Mouse (Mus musculus): ENCODE results near the gene Olfr56.
"Not testable (repeated sequence)": the region's sequence is repeated elsewhere in the genome, so short reads cannot be mapped to it uniquely, and the experiment has no call there.

Olfr56 gene

DNA sequence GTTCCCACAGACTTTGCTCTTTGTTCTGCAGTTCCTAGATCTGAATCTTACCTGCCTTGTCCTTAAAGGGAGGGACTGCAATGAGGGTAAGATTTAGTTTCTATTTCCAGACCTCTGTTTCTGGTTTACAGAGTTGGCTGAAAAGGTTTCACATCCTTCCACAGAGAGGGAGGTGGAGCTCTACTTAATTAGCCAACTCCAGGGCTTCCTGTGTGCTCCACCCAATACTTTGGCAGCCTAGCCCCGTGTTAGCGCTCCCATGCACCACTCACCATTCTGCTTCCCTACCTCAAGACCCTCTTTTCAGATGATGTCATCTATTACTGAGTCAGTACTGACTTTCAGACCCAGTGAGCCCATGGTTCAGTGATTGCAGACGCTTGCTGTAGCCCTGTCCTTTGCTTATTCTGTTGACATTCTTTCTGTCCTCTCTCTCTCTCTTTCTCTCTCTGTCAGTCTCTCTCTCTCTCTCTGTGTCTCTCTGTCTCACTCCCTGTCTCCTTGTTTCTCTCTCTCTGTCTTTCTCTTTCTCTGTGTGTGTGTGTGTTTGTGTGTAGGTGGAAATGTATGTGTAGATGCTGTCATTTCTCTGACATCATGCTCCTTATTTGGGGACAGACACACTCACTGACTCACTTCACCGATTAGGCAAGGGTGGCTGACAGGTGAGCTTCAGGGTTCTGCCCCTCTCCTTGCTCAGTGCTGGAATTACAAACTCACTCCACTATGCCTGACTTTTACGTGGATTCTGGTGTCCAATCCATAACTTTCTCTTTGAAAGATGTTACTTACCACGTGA is 72.6 kb downstream of the Olfr56 start, which contains the start of gene 9930111J21Rik2:
9930111J21Rik2 (minus strand) TSS at position 150 of the 799 bp plus-strand sequence.
- POLR2A ChIA-PET, CTCF ChIA-PET: not testable (repeated sequence)

DNA sequence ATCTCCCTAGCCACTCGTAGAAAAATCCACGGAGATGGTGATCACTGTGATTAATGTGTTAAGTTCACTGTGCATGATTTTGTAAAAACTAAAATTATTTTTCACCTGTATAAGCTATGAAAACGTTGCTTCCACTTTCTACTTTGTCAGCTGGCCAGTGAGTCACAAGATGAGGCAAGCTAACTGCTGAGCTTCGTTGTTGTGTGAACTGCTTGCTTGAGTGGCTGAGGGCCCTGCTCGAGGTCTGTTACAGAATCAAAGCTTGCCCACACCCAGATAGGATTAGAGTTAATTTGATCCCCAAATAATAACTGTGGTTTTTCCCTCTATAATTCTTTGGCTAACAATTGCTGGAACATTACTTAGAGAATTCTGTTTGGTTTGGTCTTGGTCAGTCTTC is 73.2 kb downstream of the Olfr56 start:
- POLR2A ChIA-PET, CTCF ChIA-PET: not testable (repeated sequence)

DNA sequence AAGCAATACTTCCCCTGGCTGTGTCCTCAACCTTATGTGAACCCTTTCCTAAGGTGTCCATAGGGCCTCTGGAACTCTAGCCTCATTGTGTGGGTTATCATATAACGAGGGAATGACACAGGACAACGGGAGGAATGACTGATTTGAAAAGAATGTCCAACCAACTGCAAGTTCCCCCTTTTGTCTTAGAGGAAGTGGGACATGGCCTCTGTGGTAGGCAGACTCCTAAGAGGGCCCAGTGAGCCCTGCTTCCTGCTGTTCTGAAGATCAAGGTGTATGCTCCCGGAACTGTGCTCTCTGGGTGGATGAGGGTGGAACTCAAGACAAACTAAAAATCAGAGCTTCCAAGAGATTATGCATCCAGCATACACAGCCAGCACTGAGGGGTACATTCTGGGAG is 81.4 kb downstream of the Olfr56 start:
- POLR2A ChIA-PET, CTCF ChIA-PET: not testable (repeated sequence)

DNA sequence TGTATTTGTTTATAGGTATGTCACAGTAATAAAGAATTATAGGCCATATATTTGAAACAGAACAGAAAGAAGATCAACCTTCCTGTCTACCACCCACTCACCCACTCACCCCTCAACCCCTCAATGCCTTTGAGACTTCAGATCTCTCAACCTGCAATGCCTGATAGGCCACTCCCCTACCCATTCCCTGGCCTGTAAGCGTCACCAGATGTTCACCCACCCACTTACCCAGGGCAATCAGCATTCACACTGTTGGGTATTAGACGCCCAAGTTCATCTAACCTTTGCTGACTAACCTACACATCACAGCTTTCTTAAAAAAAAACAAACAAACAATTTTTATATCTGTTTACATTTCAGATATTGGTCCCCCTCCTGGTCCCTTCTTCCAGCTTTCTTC is 83.2 kb downstream of the Olfr56 start:
- CTCF ChIA-PET, POLR2A ChIA-PET: not testable (repeated sequence)

DNA sequence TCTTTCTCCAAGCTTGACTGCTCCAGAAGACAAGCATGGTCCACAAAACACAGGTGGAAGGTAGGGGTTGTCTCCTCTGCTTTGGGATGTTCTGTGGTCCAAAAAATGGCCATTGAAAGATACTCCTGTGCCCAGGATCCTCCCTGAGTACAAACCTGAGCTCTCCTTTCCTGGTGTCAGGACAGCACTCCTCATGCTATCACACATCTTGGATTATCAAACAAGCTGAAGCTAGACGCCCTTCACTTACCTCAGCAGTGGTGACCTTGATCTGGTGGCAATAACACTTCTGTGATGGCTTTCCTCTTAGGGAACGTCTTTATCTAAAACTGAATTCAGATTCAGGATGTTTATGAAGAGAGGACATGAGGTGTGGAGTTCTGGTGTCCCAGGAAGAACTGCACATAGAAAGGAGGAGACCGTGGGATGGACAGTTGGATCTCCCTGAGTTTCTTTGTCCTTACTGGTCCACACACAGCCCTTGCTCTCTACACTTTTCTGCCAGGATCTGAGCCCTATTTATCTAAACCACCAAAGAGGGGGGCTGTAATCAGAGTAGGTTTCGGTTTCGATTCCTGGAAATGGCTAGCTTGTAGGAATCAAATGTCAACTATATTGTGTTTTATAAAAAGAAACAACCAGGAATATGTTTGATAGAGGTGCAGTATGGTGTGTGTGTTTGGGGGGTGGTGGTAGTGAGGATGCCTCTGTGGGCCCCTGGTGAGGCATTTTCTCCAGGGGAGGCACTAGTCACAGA is 85.2 kb downstream of the Olfr56 start, which contains the start of gene Tgtp2:
Tgtp2 (minus strand) TSS at position 494 of the 757 bp plus-strand sequence.
- POLR2A ChIA-PET, CTCF ChIA-PET: not testable (repeated sequence)

DNA sequence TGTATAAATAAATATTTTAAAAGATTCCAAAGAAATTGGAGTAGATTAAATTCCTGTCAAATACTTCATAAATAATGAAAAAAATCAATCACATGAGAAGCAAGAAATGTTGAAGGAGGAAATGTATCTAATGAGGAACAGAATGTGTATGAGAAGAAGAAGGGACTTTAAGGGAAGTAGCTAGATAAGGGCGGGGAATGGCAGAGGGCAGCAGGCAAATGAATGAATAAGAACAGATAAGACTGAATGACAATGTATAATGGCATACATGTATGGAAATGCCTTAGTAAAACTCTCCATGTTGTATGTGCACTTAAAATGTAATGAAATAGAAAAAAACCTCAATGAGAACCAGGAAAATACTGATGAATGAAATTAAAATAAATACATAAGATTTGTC is 89.7 kb downstream of the Olfr56 start:
- ChIA-PET CTCF (no interaction called here), POLR2A (no interaction called here)

DNA sequence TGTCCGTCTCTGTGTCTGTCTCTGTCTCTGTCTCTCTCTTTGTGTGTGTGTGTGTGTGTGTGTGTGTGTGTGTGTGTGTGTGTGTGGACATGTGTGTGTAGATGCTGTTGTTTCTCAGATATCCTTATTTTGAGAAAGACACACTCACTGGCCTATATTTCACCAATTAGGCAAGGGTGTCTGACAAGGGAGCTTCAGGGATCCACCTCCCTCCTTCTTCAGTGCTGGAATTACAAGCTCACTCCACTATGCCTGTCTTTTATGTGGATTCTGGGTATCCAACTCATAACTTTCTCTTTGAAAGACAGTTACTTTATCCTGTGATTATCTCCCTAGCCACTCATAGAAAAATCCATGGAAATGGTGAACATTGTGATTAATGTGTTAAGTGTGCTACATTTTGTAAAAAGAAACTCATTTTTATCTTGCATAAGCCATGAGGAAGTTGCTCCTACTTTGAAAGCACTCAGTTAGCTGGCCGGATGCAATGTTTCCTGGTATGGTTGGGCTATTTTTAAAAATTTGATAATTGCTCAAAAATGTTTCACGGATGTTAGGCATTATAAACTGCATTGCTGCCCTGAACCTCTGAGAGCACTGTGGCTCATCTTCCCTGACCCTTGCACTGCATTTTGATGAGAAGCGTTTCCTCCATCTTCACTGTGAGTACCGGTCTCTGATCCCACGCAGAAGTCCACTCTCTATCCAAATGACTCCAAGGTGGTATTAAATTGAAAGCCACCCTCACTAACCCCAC is 97.5 kb downstream of the Olfr56 start, which contains the start of gene Ifi47:
Ifi47 (plus strand) TSS at position 587 of the 757 bp plus-strand sequence.
- POLR2A ChIA-PET, CTCF ChIA-PET: not testable (repeated sequence)

DNA sequence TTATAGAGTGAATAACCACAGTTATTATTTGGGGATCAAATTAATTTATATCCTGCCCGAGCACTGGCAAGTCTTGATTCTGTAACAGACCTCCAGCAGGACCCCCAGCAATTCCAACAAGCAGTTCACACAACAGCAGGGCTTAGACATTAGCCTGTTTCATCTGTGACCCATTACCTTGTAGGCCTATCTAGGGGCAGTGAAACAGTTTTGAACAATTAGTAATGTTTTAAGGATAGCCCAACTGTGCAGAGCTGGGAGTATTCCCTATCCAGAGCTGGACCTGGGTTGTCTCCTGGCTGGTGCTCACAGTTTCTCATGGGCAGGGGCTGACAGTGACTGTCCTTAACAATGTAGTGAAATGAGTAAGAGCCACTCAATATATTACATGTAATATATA is 98.3 kb downstream of the Olfr56 start:
- CTCF ChIA-PET, result no interaction called here
- POLR2A ChIA-PET, result no interaction called here

DNA sequence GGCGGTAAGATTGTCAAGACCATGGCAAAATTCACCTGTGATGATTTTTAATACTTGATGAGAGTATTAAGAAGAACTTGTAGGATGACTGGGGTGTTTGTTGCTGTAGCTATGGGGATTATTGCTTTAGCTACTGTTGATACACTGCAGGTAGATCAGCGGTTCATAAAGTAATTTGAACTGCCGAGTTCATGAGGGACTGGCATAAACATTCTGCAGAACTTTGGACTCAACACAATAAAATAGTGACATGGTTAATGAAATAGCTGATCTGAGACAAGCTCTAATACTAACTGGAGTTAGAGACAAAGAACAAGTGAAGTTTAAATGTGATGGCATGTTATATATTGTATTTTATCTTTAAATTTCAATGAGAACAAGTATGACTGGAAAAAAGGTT is 100.0 kb downstream of the Olfr56 start:
- POLR2A ChIA-PET, result no interaction called here
- CTCF ChIA-PET, result interaction anchor here in 1 of 4 experiments (0.7 kb wide), 1 partner anchor 393 kb away, joined by 3 read pairs; no protein-coding TSS in a partner anchor

DNA sequence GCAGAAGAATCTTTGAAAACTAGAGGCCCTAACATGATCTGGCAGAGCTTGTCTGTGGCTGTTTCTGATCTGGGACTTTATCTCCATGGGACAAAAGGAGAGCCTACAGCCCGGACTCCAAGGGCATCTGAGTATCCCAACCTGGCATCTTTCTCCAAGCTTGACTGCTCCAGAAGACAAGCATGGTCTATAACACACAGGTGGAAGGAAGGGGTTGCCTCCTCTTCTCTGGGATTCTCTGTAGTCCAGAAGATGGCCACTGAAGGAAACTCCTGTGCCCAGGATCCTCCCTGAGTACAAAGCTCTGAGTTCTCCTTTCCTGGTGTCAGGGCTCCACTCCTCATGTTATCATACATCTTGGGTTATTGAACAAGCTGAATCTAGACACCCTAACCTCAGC is 101.9 kb downstream of the Olfr56 start:
- ChIA-PET POLR2A (interaction anchor here in 1 of 4 experiments (0.6 kb wide), 1 partner anchor 290 kb away, joined by 8 read pairs; no protein-coding TSS in a partner anchor), CTCF (no interaction called here)

DNA sequence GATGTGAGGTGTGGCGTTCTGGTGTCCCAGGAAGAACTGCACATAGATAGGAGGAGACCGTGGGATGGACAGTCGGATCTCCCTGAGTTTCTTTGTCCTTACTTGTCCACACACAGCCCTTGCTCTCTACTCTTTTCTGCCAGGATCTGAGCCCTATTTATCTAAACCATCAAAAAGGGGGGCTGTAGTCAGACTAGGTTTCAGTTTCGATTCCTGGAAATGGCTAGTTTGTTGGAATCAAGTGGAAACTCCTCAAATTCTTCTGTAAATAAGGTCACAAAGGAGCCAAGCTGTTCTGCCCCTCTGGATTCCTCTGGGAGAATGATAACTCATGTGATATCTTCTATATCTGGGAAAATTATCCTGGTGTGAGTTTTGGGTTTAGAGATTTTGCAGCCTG is 102.7 kb downstream of the Olfr56 start:
- CTCF ChIA-PET, result no interaction called here
- POLR2A ChIA-PET, result interaction anchor here in 2 of 4 experiments (0.6 to 1.2 kb wide), 3 partner anchors 11 to 291 kb away, joined by 6 to 8 read pairs (median 7); no protein-coding TSS in a partner anchor

DNA sequence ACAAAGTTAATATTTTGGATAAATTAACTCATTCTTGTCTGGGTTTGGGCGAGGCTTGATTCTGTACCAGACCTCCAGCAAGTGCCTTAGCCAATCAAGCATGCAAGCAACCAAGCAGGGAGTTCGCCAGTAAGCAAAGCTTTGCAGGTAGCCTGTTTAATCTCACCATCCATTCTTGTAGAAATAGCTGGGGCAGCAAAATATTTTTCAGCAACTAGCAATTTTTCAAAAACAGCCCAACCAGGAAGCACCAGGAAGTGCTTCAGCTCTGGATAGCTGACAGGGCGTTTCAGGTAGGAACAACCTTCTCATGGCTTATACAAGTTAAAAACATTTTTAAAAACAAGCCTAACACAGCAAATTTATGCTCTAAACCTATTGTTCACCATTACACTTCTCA is 103.2 kb downstream of the Olfr56 start:
- ChIA-PET CTCF (no interaction called here), POLR2A (interaction anchor here in 2 of 4 experiments (0.6 to 1.2 kb wide), 2 partner anchors 11 to 285 kb away, joined by 6 to 7 read pairs; no protein-coding TSS in a partner anchor)

DNA sequence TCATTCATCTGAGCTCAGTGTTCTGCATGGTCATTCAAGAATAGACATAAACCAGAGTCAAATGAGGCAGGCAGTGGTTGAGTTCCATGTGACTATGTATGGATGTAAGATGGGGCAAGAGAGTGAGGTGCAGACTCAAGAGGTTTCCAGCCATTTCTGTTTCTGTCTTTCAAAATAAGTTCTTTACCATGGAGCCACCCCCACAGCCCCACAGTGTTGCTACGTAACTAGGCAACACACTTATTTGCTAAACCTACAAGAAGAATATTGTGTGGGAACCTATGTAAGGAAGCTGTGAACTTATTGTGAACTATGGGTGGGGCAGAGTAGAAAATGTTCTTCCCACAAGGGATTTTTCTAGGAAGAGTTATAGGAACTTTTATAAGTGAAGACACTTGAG is 104.5 kb downstream of the Olfr56 start:
- POLR2A ChIA-PET, result no interaction called here
- CTCF ChIA-PET, result no interaction called here

DNA sequence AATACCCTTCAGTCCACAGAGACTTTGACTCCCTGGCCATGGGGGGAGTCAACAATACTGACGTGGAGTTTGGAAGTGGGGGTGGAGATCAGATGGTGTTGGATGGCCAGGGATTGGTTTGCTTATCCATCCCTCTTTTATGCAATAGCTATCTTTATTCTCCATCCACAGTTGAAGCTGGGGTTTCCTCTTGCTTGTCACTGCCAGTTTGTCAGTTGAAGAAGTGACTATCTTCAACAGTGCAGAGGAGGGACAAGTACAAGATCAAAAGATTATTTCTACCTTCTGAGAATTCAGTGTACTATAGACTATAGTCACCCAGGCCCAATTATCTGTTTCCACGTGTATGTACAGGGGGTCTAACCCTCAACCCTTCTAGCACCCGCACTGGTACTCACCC is 105.1 kb downstream of the Olfr56 start:
- ChIA-PET CTCF (no interaction called here), POLR2A (no interaction called here)

DNA sequence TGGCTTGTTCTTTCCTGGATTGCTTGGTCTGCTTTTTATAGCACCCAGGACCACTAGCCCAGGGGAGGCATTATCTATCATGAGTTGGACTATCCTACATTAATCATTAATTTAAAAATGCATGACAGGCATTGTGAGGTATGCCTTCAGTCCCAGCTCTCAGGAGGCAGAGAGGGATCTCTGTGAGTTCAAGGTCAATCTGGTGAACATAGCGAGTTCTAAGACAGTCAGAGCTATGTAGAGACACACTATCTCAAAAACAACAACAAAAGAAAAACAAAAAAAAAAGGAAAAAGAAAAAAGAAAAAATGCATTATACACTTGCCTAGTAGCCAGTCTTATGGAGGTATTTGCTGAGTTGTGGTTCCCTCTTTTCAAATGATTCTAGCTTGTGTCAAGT is 105.7 kb downstream of the Olfr56 start:
- ChIA-PET POLR2A (interaction anchor here in 1 of 4 experiments (0.6 kb wide), 1 partner anchor 118 kb away, joined by 6 read pairs; no protein-coding TSS in a partner anchor), CTCF (no interaction called here)

DNA sequence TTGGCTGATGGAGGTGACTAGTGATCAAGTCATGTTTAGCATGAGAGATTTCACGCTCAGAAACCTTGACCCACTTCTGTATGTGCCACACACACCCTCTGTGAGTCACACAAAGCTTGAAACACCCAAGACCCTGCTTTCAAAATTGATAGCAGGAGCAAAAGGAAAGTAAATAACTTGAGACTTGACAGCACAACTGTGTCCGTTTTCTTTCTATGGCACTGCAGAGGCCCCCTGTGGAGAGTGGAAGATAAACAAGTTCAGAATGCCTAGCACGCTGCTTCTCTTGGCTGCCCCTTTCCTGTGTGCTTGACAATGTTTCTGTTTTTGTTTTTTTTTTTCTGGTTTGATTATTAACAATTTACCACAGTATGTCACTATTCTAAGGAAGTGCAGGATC is 106.2 kb downstream of the Olfr56 start:
- ChIA-PET POLR2A (no interaction called here), CTCF (no interaction called here)

DNA sequence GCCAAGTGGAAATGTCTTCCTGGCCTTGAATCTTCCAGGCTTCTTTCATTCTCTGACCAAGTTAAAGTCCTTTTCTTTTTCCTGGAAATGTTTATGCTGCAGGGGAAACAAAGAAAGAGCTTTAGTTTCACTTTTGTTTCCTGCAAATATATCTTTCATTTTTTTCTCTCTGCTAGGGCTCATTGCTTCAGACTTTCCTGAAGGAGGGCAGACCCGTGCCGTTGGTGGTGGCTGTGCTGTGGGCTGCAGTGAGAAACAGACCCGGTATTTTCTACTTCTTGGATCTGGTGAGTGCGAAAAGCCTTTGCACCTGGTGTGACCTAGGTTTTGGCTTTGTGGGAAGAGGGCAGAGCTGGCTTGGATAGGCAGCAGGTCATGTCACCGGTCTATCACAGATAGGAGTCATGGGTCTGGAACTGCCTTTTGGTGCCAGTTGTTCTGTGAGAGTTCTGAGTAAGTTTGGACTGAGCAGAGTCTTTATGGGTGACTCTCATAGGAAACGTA is 108.2 kb downstream of the Olfr56 start:
- POLR2A ChIA-PET, result no interaction called here
- CTCF ChIA-PET, result interaction anchor here in 1 of 4 experiments (1.0 kb wide), 1 partner anchor 212 kb away, joined by 3 read pairs; no protein-coding TSS in a partner anchor

DNA sequence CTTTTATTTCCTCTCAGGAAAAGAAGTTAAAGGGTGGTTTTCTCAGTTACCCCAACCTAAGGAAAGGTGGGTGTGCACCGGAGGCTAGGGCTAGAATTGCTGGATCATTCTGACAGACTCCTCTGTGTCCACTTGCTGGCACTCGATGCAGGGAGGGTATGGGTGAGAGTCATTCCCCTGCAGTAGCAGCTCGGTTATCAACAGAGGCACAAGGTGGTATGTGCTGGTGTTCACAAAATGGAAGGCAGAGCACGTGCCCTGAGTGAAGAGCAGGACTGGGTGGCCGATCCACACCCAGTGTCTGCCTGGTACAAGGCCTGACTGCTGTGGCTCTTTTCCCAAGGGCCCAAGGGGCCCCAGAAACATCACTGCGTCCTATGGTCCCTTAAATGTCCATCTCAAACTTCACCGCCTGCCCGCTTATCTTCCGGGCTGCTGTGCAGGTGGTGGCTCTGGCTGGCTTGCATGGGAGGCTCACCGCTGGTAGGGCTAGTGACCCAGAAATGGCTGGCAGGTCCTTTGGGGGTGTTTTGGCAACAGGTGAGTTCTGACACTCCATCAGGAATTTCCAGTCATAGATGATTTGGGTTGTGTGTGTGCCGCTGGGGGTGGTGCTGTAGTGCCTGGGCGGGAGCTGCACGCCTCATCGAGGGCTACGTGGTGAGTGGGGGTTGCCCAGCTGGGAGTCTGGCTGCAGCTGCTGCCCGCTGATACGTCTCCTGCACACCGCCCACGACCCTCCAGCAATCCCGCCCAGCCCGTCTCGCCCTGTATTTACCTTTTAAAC is 109.3 kb downstream of the Olfr56 start:
- ChIA-PET CTCF (interaction anchor here in 1 of 4 experiments (0.6 to 1.3 kb wide), 2 partner anchors 22 to 217 kb away, joined by 3 to 5 read pairs; no protein-coding TSS in a partner anchor), POLR2A (no interaction called here)

All from embryonic stem cell, embryonic (primary cell).